Mouse (Mus musculus): ENCODE data around the gene Pif1. TPM values are rescaled to one million over a fixed set of nuclear protein-coding genes. Genes with fewer than 3 reads are reported as not detected.

The Pif1 gene
- total and polyA plus RNA-seq, 2 experiments from 2014 or later, result 0.77 to 2.2 TPM

GRCm38 (mm10) chr9:65630631-65631353, 43.8 kb downstream of the Pif1 start:
- H3K9me3 ChIP-seq (ENCODE audit: low read length), result no peaks in the 10 kb centered on the region
- H3K4me2 ChIP-seq (ENCODE audit: low read depth, low read length, poor library complexity, severe bottlenecking), result peak overlapping the region; percentile 99
- peaks cover 38% of the 10 kb centered on the region for H3K27me3 ChIP-seq (ENCODE audit: insufficient read depth, low read length)
- H3K4me1 ChIP-seq (ENCODE audit: insufficient read depth, low read length), result no peaks in the 10 kb centered on the region
- no peak overlapping the region for H3K27ac ChIP-seq (ENCODE audit: low read depth, low read length)
- ATAC-seq (ENCODE audit: low FRiP score) (peak; percentile 60; the same call in 1 of the 2 replicates), DNase-seq (ENCODE audit: low spot score) (no peak)
- peak overlapping the region; percentile 51 for H3K9ac ChIP-seq (replicated peaks; ENCODE audit: low read length, poor library complexity, severe bottlenecking)
- no peaks in the 10 kb centered on the region for H3K36me3 ChIP-seq (ENCODE audit: insufficient read depth, low read length)
- H3K4me3 ChIP-seq (ENCODE audit: low read depth, low read length), result peak overlapping the region; percentile 68
- under 1% methylated on average over 48 of the region's 78 CpGs for WGBS
- no peak for TF ChIP-seq CTCF (IDR thresholded peaks at IDR 0.05)

- TF ChIP-seq CTCF (IDR thresholded peaks at IDR 0.05), result no peak
- no peak for ATAC-seq (ENCODE audit: low FRiP score)
- H3K9ac ChIP-seq (replicated peaks; ENCODE audit: low read length, poor library complexity, severe bottlenecking), result peak overlapping the region; percentile 51
Observed at GRCm38 (mm10) chr9:65631354-65632021, 44.5 kb downstream of the Pif1 start.

GRCm38 (mm10) chr9:65635766-65636165, 48.8 kb downstream of the Pif1 start:
- Histone ChIP-seq H3K9me3 (ENCODE audit: low read length) (no peaks in the 10 kb centered on the region), H3K4me2 (ENCODE audit: low read depth, low read length, poor library complexity, severe bottlenecking) (no peak overlapping the region), H3K9ac (replicated peaks; ENCODE audit: low read length, poor library complexity, severe bottlenecking) (no peak overlapping the region), H3K27ac (ENCODE audit: low read depth, low read length) (no peak overlapping the region), H3K4me1 (ENCODE audit: insufficient read depth, low read length) (no peaks in the 10 kb centered on the region), H3K4me3 (ENCODE audit: low read depth, low read length) (no peak overlapping the region), H3K36me3 (ENCODE audit: insufficient read depth, low read length) (no peaks in the 10 kb centered on the region), H3K27me3 (ENCODE audit: insufficient read depth, low read length) (peaks cover 13% of the 10 kb centered on the region)
- WGBS, result 36% methylated on average over 1 of the region's 1 CpGs
- ATAC-seq (ENCODE audit: low FRiP score) (no peak), DNase-seq (ENCODE audit: low spot score) (no peak)
- no peak for TF ChIP-seq CTCF (IDR thresholded peaks at IDR 0.05)

More at GRCm38 (mm10) chr9:65631354-65632021, 44.5 kb downstream of the Pif1 start:
- Histone ChIP-seq H3K36me3 (ENCODE audit: insufficient read depth, low read length) (no peaks in the 10 kb centered on the region), H3K9me3 (ENCODE audit: low read length) (no peaks in the 10 kb centered on the region), H3K4me3 (ENCODE audit: low read depth, low read length) (peak overlapping the region; percentile 68), H3K27me3 (ENCODE audit: insufficient read depth, low read length) (peaks cover 38% of the 10 kb centered on the region), H3K27ac (ENCODE audit: low read depth, low read length) (no peak overlapping the region), H3K4me1 (ENCODE audit: insufficient read depth, low read length) (no peaks in the 10 kb centered on the region), H3K4me2 (ENCODE audit: low read depth, low read length, poor library complexity, severe bottlenecking) (peak overlapping the region; percentile 99)
- WGBS, result 32% methylated on average over 16 of the region's 16 CpGs
- DNase-seq (ENCODE audit: low spot score), result no peak

- no peaks in the 10 kb centered on the region for H3K36me3 ChIP-seq (ENCODE audit: insufficient read depth, low read length)
- H3K27me3 ChIP-seq (ENCODE audit: insufficient read depth, low read length), result peaks cover 1% of the 10 kb centered on the region
- no peak overlapping the region for H3K4me3 ChIP-seq (ENCODE audit: low read depth, low read length)
- no peak overlapping the region for H3K4me2 ChIP-seq (ENCODE audit: low read depth, low read length, poor library complexity, severe bottlenecking)
- H3K4me1 ChIP-seq (ENCODE audit: insufficient read depth, low read length), result no peaks in the 10 kb centered on the region
- H3K9me3 ChIP-seq (ENCODE audit: low read length), result no peaks in the 10 kb centered on the region
- WGBS, result 88% methylated on average over 4 of the region's 4 CpGs
- DNase-seq (ENCODE audit: low spot score), result no peak
- no peak for TF ChIP-seq CTCF (IDR thresholded peaks at IDR 0.05)
- H3K9ac ChIP-seq (replicated peaks; ENCODE audit: low read length, poor library complexity, severe bottlenecking), result no peak overlapping the region
- no peak overlapping the region for H3K27ac ChIP-seq (ENCODE audit: low read depth, low read length)
- ATAC-seq (ENCODE audit: low FRiP score), result no peak
Observed at GRCm38 (mm10) chr9:65636926-65637325, 50.0 kb downstream of the Pif1 start.

- Histone ChIP-seq H3K27me3 (ENCODE audit: insufficient read depth, low read length) (no peaks in the 10 kb centered on the region; the same call in 1 of the 2 replicates), H3K36me3 (ENCODE audit: insufficient read depth, low read length) (no peaks in the 10 kb centered on the region), H3K9ac (replicated peaks; ENCODE audit: low read length, poor library complexity, severe bottlenecking) (no peak overlapping the region), H3K27ac (ENCODE audit: low read depth, low read length) (no peak overlapping the region), H3K4me3 (ENCODE audit: low read depth, low read length) (no peak overlapping the region), H3K4me1 (ENCODE audit: insufficient read depth, low read length) (no peaks in the 10 kb centered on the region), H3K9me3 (ENCODE audit: low read length) (no peaks in the 10 kb centered on the region), H3K4me2 (ENCODE audit: low read depth, low read length, poor library complexity, severe bottlenecking) (no peak overlapping the region)
- 67% methylated on average over 5 of the region's 5 CpGs for WGBS
- no peak for TF ChIP-seq CTCF (IDR thresholded peaks at IDR 0.05)
- no peak for DNase-seq (ENCODE audit: low spot score)
- no peak for ATAC-seq (ENCODE audit: low FRiP score)
Observed at GRCm38 (mm10) chr9:65639065-65639464, 52.1 kb downstream of the Pif1 start.

GRCm38 (mm10) chr9:65640838-65641410, 54.0 kb downstream of the Pif1 start:
- no peak for TF ChIP-seq CTCF (IDR thresholded peaks at IDR 0.05)
- 9% methylated on average over 5 of the region's 5 CpGs for WGBS

More at GRCm38 (mm10) chr9:65640838-65641410, 54.0 kb downstream of the Pif1 start:
- ATAC-seq (ENCODE audit: low FRiP score) (no peak), DNase-seq (ENCODE audit: low spot score) (no peak)
- Histone ChIP-seq H3K27ac (ENCODE audit: low read depth, low read length) (no peak overlapping the region), H3K9me3 (ENCODE audit: low read length) (no peaks in the 10 kb centered on the region), H3K27me3 (ENCODE audit: insufficient read depth, low read length) (no peaks in the 10 kb centered on the region; the same call in 1 of the 2 replicates), H3K36me3 (ENCODE audit: insufficient read depth, low read length) (no peaks in the 10 kb centered on the region), H3K4me1 (ENCODE audit: insufficient read depth, low read length) (no peaks in the 10 kb centered on the region), H3K4me3 (ENCODE audit: low read depth, low read length) (no peak overlapping the region), H3K9ac (replicated peaks; ENCODE audit: low read length, poor library complexity, severe bottlenecking) (no peak overlapping the region), H3K4me2 (ENCODE audit: low read depth, low read length, poor library complexity, severe bottlenecking) (no peak overlapping the region)

Measured in midbrain, postnatal 0 days (tissue).